Mouse (Mus musculus): Measurements from ENCODE around the gene Psmc3.

- TF ChIP-seq GATA1 (IDR thresholded peaks at IDR 0.05; ENCODE audit: borderline replicate concordance, low read length) (no peak), FLI1 (IDR thresholded peaks at IDR 0.05; ENCODE audit: low read length) (no peak)
Observed at GRCm38 (mm10) chr2:91042651-91043398, 11.0 kb upstream of the Psmc3 start.

All from megakaryocyte, embryonic 14.5 days (primary cell).